Mouse (Mus musculus) ES-CJ7 (cell line): ENCODE data around the gene Gpt2.

Source experiments
- DNase-seq: peaks from one replicate; pipeline ENCODE4 v3.0.0; 2011; ENCODE audit warnings: low read depth, low spot score

Gene Gpt2

DNA sequence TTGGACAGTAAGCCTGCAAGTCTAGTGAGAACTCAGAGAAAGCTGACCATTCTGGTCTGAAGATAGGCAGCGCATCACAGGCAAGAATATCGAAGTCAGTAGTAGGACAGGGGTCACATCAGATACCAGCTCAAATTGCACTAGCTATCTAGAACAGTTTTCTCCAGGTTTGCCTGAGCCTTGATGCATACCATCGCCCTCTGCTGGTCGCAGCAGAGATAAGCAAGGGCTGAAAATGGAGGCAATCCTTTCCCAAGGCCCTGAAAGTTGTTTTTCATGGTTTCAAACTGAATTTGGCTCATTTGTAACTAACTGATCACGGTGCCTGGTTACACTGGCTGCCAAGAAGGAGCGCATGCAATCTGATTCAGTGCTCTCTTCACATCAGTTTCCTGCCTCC lies 33.7 kb downstream of the Gpt2 start:
- DNase-seq, result peak; percentile 79

- no peak for DNase-seq
Observed at GRCm38 (mm10) chr8:85528959-85529358, 36.6 kb downstream of the Gpt2 start.

DNA sequence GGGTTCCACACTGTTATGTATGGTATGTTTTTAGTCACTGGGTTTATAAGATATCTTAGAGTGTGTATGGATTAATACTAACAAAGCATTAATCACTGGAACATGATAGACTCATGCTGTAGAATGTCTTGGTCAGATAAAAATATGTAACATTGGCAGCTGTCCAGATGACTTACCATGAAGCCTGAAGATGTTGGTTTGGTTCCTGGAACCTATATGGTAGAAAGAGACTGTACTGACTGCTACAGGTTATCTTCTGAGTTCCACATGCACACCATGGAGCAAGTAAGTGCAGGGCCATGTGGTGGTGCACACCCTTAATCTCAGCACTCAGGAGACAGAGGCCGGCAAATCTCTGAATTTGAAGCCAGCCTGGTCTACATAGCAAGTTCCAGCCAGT lies 38.3 kb downstream of the Gpt2 start:
- no peak for DNase-seq

DNA sequence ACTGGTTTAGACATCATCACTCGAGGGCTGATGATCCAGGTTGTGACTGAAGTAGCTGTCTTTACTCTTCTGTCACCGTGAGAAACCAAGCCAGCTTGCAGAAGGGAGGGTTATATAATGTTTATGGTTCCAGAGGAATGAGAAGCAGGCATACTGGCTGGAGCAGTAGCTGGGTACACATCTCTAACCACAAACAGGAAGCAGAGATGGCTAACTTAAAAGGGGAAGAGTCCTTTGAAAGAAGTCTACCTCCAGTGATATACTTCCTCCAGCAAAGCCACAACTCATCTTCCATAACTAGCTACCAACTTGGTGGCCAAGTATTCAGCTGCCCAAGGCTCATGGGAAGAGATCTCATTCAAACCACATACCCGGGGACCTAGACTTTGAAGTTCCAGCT lies 39.1 kb downstream of the Gpt2 start:
- no peak for DNase-seq

DNA sequence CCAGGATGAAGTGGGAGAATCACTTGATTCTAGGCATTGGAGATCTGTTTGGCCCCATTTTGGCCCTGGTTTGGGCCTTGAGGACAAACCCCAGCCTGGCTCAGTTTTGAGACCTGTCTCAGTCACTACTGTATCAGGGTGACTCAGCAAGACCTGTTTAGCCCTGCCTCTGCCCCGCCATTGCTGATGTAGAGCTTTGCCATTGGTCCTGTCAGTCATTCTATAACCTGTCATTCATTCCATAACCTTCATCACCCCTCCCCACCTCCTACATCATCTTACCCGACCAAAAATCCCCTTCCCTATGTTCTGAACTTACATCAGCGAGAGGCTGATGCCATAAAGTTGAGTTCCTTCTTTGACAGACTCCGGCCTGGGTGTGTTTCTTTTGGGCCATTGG lies 40.5 kb downstream of the Gpt2 start:
- DNase-seq, result peak; percentile 59

- no peak for DNase-seq
Observed at GRCm38 (mm10) chr8:85533434-85533833, 41.1 kb downstream of the Gpt2 start.

GRCm38 (mm10) chr8:85534163-85534562 lies 41.8 kb downstream of the Gpt2 start:
- DNase-seq, result no peak

GRCm38 (mm10) chr8:85536332-85536731 lies 44.0 kb downstream of the Gpt2 start:
- DNase-seq, result no peak

DNA sequence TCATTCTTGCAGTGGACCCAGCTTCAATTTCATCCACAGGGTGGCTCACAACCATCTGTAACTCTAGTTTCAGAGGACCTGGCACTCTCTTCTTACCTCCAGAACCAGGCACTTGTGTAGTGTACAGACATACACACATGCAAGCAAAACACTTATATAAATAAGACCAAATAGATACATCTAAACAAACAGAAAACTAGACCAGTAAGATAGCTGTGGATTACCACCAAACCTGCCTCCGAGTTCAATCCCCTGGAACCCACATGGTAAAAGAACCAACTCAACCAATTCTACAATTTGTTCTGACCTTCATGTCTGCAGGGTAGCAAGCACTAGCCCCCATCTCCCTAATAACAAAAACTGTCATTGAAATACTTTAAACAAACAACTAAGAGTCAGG lies 59.6 kb downstream of the Gpt2 start:
- DNase-seq, result no peak

DNA sequence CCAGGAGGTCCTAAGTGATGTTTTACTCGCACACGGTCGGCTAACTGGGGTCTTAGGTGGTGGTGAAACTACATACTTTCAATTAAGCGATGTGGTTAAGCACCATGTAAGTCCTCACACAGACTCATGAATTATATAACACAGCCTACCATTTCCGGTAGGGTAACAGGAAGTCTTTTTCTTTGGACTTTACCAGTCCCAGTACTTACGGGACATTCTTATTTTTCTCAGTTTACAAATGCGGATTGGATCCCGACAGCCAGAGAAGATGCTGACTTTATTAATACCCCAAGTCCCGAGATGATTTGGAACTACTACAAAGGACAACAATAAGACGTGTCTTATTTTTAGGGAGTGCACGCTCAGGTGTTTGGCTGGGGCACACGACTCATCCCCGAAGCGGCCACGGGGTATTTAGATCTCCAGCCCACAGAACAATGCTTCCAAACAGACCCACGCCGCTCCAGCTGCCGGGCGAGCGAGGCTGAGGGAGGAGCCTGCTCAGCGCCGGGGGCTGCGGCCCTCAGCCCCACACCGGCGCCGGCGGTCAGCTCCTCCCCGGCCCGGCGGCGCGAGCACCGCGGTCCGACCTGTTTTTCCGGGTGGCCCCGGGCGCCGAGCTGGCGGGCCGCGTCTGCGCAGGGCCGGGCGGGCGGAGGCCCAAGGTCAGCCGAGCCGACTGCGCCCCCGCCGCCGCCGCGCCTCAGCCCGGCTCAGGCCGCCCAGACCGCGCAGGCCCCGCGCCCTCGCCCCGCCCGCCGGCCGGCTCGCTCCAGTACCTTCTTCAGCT lies 62.2 kb downstream of the Gpt2 start:
- peak; percentile 53 for DNase-seq

DNA sequence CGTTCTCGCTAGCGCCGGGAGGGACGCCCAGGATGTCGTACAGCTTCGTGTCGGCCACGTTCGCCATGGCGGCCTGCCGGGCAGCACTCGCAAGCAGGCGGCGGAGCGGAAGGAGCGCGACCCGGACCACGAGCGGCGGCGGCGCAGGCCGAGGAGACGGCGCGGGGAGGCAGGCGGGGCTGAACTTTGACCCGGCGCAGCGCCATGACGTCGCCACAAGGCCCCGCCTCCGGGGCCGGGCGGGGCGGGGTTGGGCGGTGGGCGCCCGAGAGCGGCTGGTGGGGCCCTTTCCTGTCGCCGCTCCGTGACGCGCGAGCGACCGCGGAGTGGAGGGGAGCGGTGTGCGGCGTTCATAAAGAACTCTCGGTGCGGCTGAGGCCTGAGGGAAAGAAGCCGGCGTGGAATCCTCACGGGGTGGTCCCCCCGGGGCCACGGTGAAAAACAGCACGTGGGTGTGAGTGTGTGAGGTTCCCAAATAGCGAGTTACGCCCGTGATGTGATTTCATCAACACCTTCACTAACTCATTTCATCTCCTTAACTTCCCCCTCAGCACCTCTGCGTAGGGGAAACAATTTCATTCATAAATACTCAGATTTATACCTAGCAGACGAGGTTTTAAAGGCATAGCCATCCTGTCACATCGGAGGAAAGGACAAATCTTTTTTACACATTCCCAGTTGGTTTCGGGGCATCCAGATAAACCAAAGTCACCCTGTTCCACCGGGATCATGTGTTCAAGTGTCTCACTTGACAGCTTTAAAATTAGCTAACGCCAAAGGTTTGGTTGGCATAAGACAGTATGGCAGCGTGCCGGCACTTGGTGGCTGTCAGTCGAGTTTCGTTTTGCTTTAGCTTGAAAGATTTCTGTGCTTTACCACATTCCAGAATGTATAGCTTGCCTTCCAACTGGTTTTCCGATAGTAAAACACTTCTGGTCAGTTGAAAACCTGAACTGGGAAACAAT lies 63.1 kb downstream of the Gpt2 start, which contains the start of gene Dnaja2:
Gene Dnaja2, minus strand, starts transcription at position 164 of the 965 bp plus-strand sequence.
- DNase-seq, result peak; percentile 89

DNA sequence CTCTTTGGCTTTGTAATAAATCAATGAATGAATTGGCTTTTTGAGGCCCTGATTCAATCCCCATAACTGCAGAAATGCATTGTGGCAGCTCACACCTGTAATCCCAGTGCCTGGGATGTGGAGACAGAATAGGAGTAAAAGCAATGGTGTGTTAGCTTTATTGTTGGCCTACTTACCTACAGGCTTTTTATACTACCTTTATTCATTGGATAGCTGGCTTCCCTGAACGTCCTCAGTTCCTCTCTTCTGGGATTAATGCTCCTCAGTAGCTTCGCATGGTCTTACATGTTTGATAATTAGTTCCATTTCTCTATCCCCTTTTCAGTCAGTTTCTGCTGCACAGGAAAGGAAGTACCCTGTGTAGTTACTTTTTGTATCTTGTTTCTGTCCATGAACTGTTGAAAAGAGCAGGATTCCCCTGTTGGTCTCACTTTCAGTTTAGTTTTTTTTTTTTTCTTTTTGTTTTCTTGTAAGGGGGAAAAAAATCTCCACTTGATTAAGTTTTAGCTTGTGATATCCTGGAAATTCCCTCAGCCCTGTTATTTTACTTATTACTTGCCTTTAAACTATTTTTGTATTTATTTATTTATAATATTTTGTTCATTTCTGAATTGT lies 64.7 kb downstream of the Gpt2 start:
- DNase-seq, result no peak

DNA sequence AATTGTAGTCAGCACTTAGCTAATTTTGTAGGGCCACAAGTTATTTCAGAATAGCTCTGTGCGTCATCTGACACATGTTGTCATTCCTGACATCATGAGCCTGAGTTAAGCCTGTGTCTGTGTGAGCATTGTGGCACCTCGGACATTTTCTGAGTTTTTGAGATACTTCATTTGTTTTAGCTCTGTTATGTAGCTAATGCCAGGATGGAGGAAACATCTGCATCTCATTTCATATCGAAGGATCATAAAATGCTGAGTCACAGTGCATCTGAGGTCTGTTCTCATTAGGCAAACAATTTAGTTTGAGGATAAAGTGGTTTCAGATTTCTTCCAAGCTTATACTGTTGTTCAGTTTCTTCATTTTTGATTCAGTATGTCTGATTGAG lies 65.2 kb downstream of the Gpt2 start:
- no peak for DNase-seq

DNA sequence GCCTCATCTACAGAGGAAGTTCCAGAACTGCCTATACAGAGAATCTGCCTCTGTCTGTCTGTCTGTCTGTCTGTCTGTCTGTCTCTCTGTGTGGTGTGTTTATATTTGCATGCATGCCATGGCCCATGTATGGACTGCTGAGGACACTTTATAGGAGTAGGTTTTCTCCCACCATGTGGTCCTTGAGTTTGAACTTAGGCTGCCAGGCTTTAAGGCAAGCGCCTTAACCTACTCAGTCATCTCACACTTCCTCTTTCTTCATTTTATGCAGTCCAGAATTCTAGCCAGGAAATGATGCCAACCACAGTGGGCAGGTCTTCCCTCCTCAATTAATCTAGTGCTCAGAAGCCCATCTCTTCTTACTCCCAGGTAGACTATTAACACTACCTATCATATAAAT lies 66.8 kb downstream of the Gpt2 start:
- no peak for DNase-seq

- no peak for DNase-seq
Observed at GRCm38 (mm10) chr8:85559966-85560365, 67.6 kb downstream of the Gpt2 start.

DNA sequence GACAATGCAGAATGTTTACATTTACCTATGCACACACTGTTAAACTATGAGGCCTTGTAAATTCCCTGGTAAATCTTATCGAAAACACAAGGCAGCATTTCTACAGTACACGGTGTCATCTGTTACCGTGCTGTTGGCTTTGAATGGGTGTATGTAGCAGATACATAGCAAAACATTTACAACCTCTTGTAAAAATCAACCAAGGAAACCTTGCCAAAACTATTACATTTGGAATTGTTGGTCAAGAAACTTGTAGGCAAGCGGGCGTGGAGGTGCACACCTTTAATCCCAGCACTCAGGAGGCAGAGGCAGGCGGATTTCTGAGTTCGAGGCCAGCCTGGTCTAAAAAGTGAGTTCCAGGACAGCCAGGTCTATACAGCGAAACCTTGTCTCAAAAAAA lies 71.0 kb downstream of the Gpt2 start:
- no peak for DNase-seq

- DNase-seq, result no peak
Observed at GRCm38 (mm10) chr8:85565186-85565585, 72.8 kb downstream of the Gpt2 start.

- no peak for DNase-seq
Observed at GRCm38 (mm10) chr8:85567801-85568200, 75.4 kb downstream of the Gpt2 start.

DNA sequence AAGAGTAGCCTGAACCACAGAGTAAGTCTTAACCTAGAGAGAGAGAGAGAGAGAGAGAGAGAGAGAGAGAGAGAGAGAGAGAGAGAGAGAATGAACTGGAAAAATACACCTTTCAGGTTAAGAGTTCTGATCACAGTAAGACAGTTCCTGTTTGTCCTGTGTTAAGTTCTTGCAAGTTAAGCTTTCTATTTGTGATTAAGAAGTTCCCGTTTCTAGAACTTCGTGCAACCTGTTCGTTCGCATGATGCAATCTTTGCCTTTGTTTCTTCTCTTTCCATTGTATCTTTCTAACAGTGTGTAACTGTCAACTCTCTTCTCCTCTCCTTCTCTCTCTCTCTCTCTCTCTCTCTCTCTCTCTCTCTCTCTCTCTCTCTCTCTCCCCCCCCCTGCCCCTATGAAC lies 78.1 kb downstream of the Gpt2 start:
- no peak for DNase-seq

- no peak for DNase-seq
Observed at GRCm38 (mm10) chr8:85573972-85574496, 81.7 kb downstream of the Gpt2 start.
